Mouse (Mus musculus): ENCODE results near the gene Rbm8a. TPM values are rescaled to one million over a fixed set of nuclear protein-coding genes. Genes with fewer than 3 reads are reported as not detected.

Rbm8a gene
- total and polyA plus RNA-seq, 2 experiments, result 6.3 to 11.9 TPM

- no peaks in the 10 kb centered on the region for H3K36me3 ChIP-seq (ENCODE audit: control insufficient read depth, insufficient read depth, low read length)
- H3K4me3 ChIP-seq (ENCODE audit: insufficient read depth, low read depth, low read length), result peak overlapping the region; percentile 59
- no peaks in the 10 kb centered on the region; the same call in 1 of the 2 replicates for H3K79me2 ChIP-seq (ENCODE audit: control insufficient read depth, insufficient read depth, low read length)
- TF ChIP-seq CTCF (IDR thresholded peaks at IDR 0.05; ENCODE audit: low read depth, low read length), result no peak
- TF ChIP-seq POLR2A (IDR thresholded peaks at IDR 0.05; ENCODE audit: extremely low read depth, insufficient read depth, low read length), result no peak
- H3K4me1 ChIP-seq (ENCODE audit: control insufficient read depth, insufficient read depth, low read length), result 0 out of 2 replicates have a peak, but pooled peaks cover 1% of the 10 kb centered on the region
- no peaks in the 10 kb centered on the region; the same call in 1 of the 2 replicates for H3K27me3 ChIP-seq (ENCODE audit: control insufficient read depth, insufficient read depth, low read length)
- peak overlapping the region; percentile 89 for H3K27ac ChIP-seq (replicated peaks; ENCODE audit: insufficient read depth, low read depth, low read length)
- peak overlapping the region; percentile 57 for H3K9ac ChIP-seq (ENCODE audit: low read depth, low read length)
- peak; percentile 95 for DNase-seq (ENCODE audit: extremely low read depth, low read depth, low spot score)
- WGBS, result 1% methylated on average over 10 of the region's 10 CpGs
These were observed 36.4 kb upstream of the Rbm8a start for GRCm38 (mm10) chr3:96593374-96593773.

- Histone ChIP-seq H3K27me3 (ENCODE audit: control insufficient read depth, insufficient read depth, low read length) (no peaks in the 10 kb centered on the region; the same call in 1 of the 2 replicates), H3K36me3 (ENCODE audit: control insufficient read depth, insufficient read depth, low read length) (no peaks in the 10 kb centered on the region), H3K4me1 (ENCODE audit: control insufficient read depth, insufficient read depth, low read length) (0 out of 2 replicates have a peak, but pooled peaks cover 1% of the 10 kb centered on the region), H3K4me3 (ENCODE audit: insufficient read depth, low read depth, low read length) (peak within 1 kb of the TSS; percentile 59), H3K79me2 (ENCODE audit: control insufficient read depth, insufficient read depth, low read length) (no peaks in the 10 kb centered on the region; the same call in 1 of the 2 replicates), H3K27ac (replicated peaks; ENCODE audit: insufficient read depth, low read depth, low read length) (peak within 1 kb of the TSS; percentile 89), H3K9ac (ENCODE audit: low read depth, low read length) (peak within 1 kb of the TSS; percentile 57)
- peak; percentile 58 for TF ChIP-seq POLR2A (IDR thresholded peaks at IDR 0.05; ENCODE audit: extremely low read depth, insufficient read depth, low read length)
- TF ChIP-seq CTCF (IDR thresholded peaks at IDR 0.05; ENCODE audit: low read depth, low read length), result peak; percentile 28; the same call in 1 of the 2 replicates
- under 1% methylated on average over 38 of the region's 38 CpGs for WGBS
- peak; percentile 94 for DNase-seq (ENCODE audit: extremely low read depth, low read depth, low spot score)
These were observed 35.8 kb upstream of the Rbm8a start, which contains the start of gene Polr3gl for GRCm38 (mm10) chr3:96593790-96594560. Gene Polr3gl, minus strand, starts transcription at chr3:96594181.

- Histone ChIP-seq H3K79me2 (ENCODE audit: control insufficient read depth, insufficient read depth, low read length) (no peaks in the 10 kb centered on the region; the same call in 1 of the 2 replicates), H3K4me3 (ENCODE audit: insufficient read depth, low read depth, low read length) (no peak overlapping the region), H3K27ac (replicated peaks; ENCODE audit: insufficient read depth, low read depth, low read length) (no peak overlapping the region), H3K27me3 (ENCODE audit: control insufficient read depth, insufficient read depth, low read length) (no peaks in the 10 kb centered on the region; the same call in 1 of the 2 replicates), H3K4me1 (ENCODE audit: control insufficient read depth, insufficient read depth, low read length) (0 out of 2 replicates have a peak, but pooled peaks cover 1% of the 10 kb centered on the region), H3K36me3 (ENCODE audit: control insufficient read depth, insufficient read depth, low read length) (no peaks in the 10 kb centered on the region), H3K9ac (ENCODE audit: low read depth, low read length) (no peak overlapping the region)
- TF ChIP-seq CTCF (IDR thresholded peaks at IDR 0.05; ENCODE audit: low read depth, low read length) (no peak), POLR2A (IDR thresholded peaks at IDR 0.05; ENCODE audit: extremely low read depth, insufficient read depth, low read length) (no peak)
- DNase-seq (ENCODE audit: extremely low read depth, low read depth, low spot score), result no peak
- 96% methylated on average over 5 of the region's 5 CpGs for WGBS
These were observed 34.9 kb upstream of the Rbm8a start for GRCm38 (mm10) chr3:96594851-96595250.

- 0 out of 2 replicates have a peak, but pooled peaks cover 1% of the 10 kb centered on the region for H3K4me1 ChIP-seq (ENCODE audit: control insufficient read depth, insufficient read depth, low read length)
- no peaks in the 10 kb centered on the region; the same call in 1 of the 2 replicates for H3K79me2 ChIP-seq (ENCODE audit: control insufficient read depth, insufficient read depth, low read length)
- WGBS, result 47% methylated on average over 6 of the region's 6 CpGs
- no peaks in the 10 kb centered on the region for H3K36me3 ChIP-seq (ENCODE audit: control insufficient read depth, insufficient read depth, low read length)
- no peak for DNase-seq (ENCODE audit: extremely low read depth, low read depth, low spot score)
- H3K4me3 ChIP-seq (ENCODE audit: insufficient read depth, low read depth, low read length), result no peak overlapping the region
- no peak for TF ChIP-seq POLR2A (IDR thresholded peaks at IDR 0.05; ENCODE audit: extremely low read depth, insufficient read depth, low read length)
- TF ChIP-seq CTCF (IDR thresholded peaks at IDR 0.05; ENCODE audit: low read depth, low read length), result no peak
- no peaks in the 10 kb centered on the region; the same call in 1 of the 2 replicates for H3K27me3 ChIP-seq (ENCODE audit: control insufficient read depth, insufficient read depth, low read length)
- H3K9ac ChIP-seq (ENCODE audit: low read depth, low read length), result no peak overlapping the region
- H3K27ac ChIP-seq (replicated peaks; ENCODE audit: insufficient read depth, low read depth, low read length), result no peak overlapping the region
These were observed 34.1 kb upstream of the Rbm8a start for GRCm38 (mm10) chr3:96595661-96596060.

- Histone ChIP-seq H3K4me1 (ENCODE audit: control insufficient read depth, insufficient read depth, low read length) (0 out of 2 replicates have a peak, but pooled peaks cover 1% of the 10 kb centered on the region), H3K36me3 (ENCODE audit: control insufficient read depth, insufficient read depth, low read length) (no peaks in the 10 kb centered on the region), H3K9ac (ENCODE audit: low read depth, low read length) (peak within 1 kb of the TSS; percentile 12; the same call in 1 of the 2 replicates), H3K79me2 (ENCODE audit: control insufficient read depth, insufficient read depth, low read length) (no peaks in the 10 kb centered on the region; the same call in 1 of the 2 replicates), H3K4me3 (ENCODE audit: insufficient read depth, low read depth, low read length) (peak within 1 kb of the TSS; percentile 32; the same call in 1 of the 2 replicates), H3K27ac (replicated peaks; ENCODE audit: insufficient read depth, low read depth, low read length) (no peak within 1 kb of the TSS), H3K27me3 (ENCODE audit: control insufficient read depth, insufficient read depth, low read length) (no peaks in the 10 kb centered on the region; the same call in 1 of the 2 replicates)
- TF ChIP-seq POLR2A (IDR thresholded peaks at IDR 0.05; ENCODE audit: extremely low read depth, insufficient read depth, low read length), result no peak
- no peak for TF ChIP-seq CTCF (IDR thresholded peaks at IDR 0.05; ENCODE audit: low read depth, low read length)
- WGBS, result 7% methylated on average over 23 of the region's 23 CpGs
- DNase-seq (ENCODE audit: extremely low read depth, low read depth, low spot score), result no peak
These were observed 33.5 kb upstream of the Rbm8a start, which contains the start of gene Ankrd34a for GRCm38 (mm10) chr3:96596228-96596707. Gene Ankrd34a, plus strand, starts transcription at chr3:96596636.
